Mouse (Mus musculus) adrenal gland, postnatal 0 days (tissue): ENCODE measurements around the gene Gpatch1. TPM values are rescaled to one million over a fixed set of nuclear protein-coding genes. Genes with fewer than 3 reads are reported as not detected.

ENCODE experiments used
- polyA plus RNA-seq: library from polyadenylated mRNA; unstranded; fragments of >200 nt; fragmentation: Nextera tagmentation; extraction: Ambion mirVana; gene quantifications from 2 replicates; pipeline ENCODE4 v1.2.1, GENCODE M21; 2015

The Gpatch1 gene
- 12.9 and 17.6 TPM in 2 replicates for polyA plus RNA-seq

DNA sequence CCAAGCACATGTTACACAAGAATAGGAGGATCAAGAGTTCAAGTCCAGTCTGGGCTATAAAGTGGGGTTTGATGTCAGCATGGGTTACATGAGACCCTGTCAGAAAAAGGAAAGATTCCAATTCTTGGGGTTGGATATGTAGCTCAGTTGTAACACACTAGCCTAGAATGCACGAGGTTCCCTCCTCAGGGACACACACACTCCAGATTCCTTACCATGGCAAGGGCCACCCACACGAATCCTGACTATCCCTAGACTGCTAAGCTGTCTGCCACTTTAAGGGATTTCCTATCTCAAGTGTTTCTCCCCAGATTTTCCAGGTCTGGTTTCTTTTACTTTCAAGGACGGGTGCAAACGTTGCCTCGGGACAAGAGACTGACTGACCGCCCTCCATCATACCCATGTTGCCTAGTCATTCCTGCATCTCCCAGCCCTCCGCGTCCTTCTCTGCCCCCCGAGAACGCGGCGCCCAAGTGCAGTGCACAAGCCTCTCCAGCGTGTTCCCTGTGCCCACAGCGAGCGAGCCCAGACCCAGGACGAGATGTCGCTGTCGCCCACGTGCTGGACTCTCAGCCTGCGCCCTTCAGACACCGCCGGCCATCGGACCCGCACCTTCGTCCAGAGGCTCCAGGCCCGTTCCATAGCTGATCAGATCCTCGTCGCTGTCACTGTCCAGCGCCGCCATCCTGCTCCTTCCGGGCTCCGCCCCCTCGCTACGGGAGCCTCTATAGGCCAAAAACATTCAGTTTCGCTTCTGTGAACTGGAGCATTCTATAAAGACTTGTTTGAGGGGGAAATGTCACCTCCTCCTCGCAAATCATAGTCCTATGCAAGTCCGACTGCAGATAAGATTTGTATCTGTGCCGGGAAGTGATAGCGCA lies at the start of gene Gpatch1:
Gene Gpatch1 (minus strand): TSS at position 712 of the 881 bp plus-strand sequence.

DNA sequence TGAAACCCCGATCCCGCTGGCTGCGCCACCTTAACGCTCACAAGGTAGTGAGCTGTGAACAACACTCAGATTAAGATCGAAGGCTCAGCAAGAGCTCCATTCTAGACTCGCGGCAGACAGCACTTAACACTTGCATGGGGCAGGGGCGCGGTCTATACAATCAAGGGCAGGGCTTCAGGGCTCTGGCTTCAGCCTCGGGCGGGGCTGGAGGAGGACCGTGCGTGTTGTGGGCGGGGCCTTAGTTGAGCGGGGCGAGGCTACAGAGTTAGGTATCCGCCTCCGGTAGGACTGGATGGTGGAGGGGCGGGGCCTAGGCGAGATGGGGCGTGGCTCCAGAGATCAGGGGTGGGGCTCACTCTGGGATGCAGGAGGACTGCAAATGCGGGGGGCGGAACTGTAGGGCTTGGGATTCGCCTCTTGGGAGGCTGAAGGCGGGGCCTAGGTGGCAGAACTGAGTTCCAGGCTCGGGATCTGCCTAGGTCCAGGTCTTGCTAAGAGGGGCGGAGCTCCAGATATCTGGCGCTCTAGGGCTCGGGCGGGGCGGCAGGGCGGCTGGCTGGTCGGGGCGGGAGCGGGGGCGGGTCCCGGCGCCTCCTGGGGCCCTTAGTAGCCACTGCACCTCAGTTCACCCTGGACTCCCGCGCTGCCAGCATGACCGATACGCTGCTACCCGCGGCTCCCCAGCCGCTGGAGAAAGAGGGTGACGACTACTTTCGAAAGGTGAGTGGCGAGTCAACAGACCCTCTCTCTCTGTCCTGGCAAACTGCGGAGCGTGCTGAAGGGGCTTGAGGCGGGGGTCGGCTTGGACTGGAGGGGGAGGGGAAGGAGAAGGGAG lies 15.7 kb upstream of the Gpatch1 start, which contains the start of gene Rhpn2:
Gene Rhpn2 (plus strand): TSS at position 479 of the 835 bp plus-strand sequence.

Other genes starting within 250 kb of the Gpatch1 start
- gene Cebpa, start 199.1 kb downstream of the Gpatch1 start, polyA plus RNA-seq: 4.4 and 5.6 TPM in 2 replicates
- 7.9 and 11.1 TPM in 2 replicates for gene Slc7a10, start 132.1 kb downstream of the Gpatch1 start, polyA plus RNA-seq
- 6.3 TPM in 2 replicates for gene Lrp3, start 102.9 kb downstream of the Gpatch1 start, polyA plus RNA-seq
- gene Rhpn2, start 15.7 kb upstream of the Gpatch1 start, polyA plus RNA-seq: 3.5 and 3.7 TPM in 2 replicates
- 8.6 and 11.0 TPM in 2 replicates for gene Faap24, start 78.4 kb upstream of the Gpatch1 start, polyA plus RNA-seq
- 19.1 and 26.7 TPM in 2 replicates for gene Cep89, start 78.6 kb upstream of the Gpatch1 start, polyA plus RNA-seq
- gene Slc7a9, start 130.4 kb upstream of the Gpatch1 start, polyA plus RNA-seq: 0.40 and 1.1 TPM in 2 replicates
- 0.11 and 0.43 TPM in 2 replicates for gene Tdrd12, start 219.3 kb upstream of the Gpatch1 start, polyA plus RNA-seq
- 51.1 and 68.3 TPM in 2 replicates for gene Nudt19, start 237.9 kb upstream of the Gpatch1 start, polyA plus RNA-seq